Mouse (Mus musculus) embryonic stem cell, embryonic (primary cell): Measurements from ENCODE around the gene Lgi2.

Source experiments
- CTCF ChIA-PET, 4 experiments: fragments of 300-600 bp in 2 of 4; fragments of 350-600 bp in 2 of 4; sonication (Branson Sonifier 250); formaldehyde crosslinking; loops; one replicate each; lab custom pipeline; 2022; ENCODE audit warnings: inconsistent platforms in 2 of 4; lab: Charles Lee
- POLR2A ChIA-PET, 4 experiments: fragments of 300-600 bp in 2 of 4; fragments of 350-600 bp in 2 of 4; sonication (Branson Sonifier 250); formaldehyde crosslinking; loops; one replicate each; lab custom pipeline; 2022; ENCODE audit warnings: antibody characterized with exemption in 4 of 4, inconsistent platforms in 1 of 4; lab: Charles Lee

Gene Lgi2

GRCm38 (mm10) chr5:52504148-52504547 lies 62.1 kb downstream of the Lgi2 start:
- CTCF ChIA-PET: interaction anchor here in 1 of 4 experiments (0.6 kb wide), 1 partner anchor 280 kb away, joined by 3 read pairs; no protein-coding TSS in a partner anchor
- POLR2A ChIA-PET: interaction anchor here in 2 of 4 experiments (0.5 to 2.3 kb wide), 6 partner anchors 11 to 978 kb away, joined by 3 to 7 read pairs (median 3); no protein-coding TSS in a partner anchor

GRCm38 (mm10) chr5:52495671-52496070 lies 70.6 kb downstream of the Lgi2 start:
- POLR2A ChIA-PET: interaction anchor here in 1 of 4 experiments (0.7 kb wide), 1 partner anchor 9 kb away, joined by 5 read pairs; no protein-coding TSS in a partner anchor
- CTCF ChIA-PET: no interaction called here

DNA sequence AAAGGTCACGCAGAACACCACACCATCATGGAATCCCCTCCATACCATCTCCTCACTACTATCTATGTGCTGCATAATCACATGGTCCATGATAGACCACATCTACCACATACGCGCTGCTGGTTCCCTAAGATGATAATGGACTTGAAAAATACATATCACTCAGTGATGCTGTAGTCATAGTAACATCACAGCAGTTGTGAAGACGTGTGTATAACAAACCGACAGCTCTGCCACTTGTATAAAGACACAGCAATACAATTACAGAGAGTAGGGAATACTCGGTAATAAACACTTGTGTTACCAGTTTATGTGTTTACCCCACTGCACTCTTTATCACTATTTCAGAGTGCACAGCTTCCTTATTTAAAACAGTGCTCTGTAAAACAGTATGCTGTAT lies 74.8 kb downstream of the Lgi2 start:
- POLR2A ChIA-PET: no interaction called here
- CTCF ChIA-PET: interaction anchor here in 1 of 4 experiments (0.7 kb wide), 1 partner anchor 471 kb away, joined by 3 read pairs; no protein-coding TSS in a partner anchor

DNA sequence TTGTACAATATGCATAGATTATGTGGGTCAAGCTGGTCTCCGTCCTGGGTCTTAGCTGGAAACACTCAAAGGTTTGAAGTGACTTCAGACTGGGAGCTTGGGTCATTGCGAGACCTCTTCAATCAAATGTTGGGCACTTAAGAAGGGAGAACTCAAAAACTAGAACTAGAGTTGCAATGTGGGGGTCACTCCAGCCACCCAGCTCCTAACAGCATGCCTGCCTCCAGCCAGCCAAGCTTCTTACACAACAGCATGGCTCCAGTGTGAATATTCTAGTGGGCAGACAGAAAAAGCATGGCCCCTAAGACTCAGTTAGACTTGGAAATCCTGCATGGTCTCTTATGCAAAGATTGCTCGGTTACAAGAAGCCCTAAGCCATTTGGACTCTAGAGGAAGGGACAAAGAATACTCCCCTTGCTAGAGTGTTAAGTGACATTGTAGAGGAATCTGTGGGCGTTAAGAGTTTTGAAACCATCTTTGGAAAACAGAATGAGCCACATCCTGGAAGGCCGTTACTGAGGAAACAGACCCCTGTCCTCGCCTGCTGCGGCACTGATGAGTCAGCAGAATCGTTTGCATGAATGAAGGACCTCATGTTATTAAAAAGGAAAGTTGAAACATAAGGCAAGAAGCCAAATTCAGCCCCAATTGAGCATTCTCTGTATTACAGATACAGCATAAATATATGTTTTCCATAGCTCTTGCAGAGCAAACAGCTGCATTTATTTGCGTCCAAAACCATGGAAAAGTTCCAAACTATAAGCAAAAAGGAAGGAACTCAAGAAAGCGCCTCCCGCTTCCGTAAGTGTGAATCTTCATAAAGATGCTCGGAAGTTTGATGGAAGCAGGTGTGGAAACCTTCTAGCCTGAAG lies 78.5 kb downstream of the Lgi2 start:
- CTCF ChIA-PET: interaction anchor here in 1 of 4 experiments (1.8 kb wide), 1 partner anchor 59 kb away, joined by 3 read pairs; no protein-coding TSS in a partner anchor
- POLR2A ChIA-PET: interaction anchor here in 1 of 4 experiments (2.1 kb wide), 1 partner anchor 11 kb away, joined by 5 read pairs; no protein-coding TSS in a partner anchor
